Mouse (Mus musculus) embryonic facial prominence, embryonic 13.5 days (tissue): ENCODE measurements around the gene Zfp385b. TPM values are rescaled to one million over a fixed set of nuclear protein-coding genes. Genes with fewer than 3 reads are reported as not detected.

Experiments
- polyA plus RNA-seq: library from polyadenylated mRNA; unstranded; fragments of >200 nt; fragmentation: Nextera tagmentation; extraction: Ambion mirVana; gene quantifications from 2 replicates; pipeline ENCODE4 v1.2.1, GENCODE M21; 2015

The Zfp385b gene
- polyA plus RNA-seq, 1 experiment from 2014 or later = 6.3 TPM

Other genes starting within 250 kb of the Zfp385b start
- gene Cwc22, start 126.7 kb upstream of the Zfp385b start, polyA plus RNA-seq = 35.5 and 37.3 TPM in 2 replicates